Mouse (Mus musculus) heart, embryonic 12.5 days (tissue): ENCODE results near the gene Bex6. TPM values are rescaled to one million over a fixed set of nuclear protein-coding genes. Genes with fewer than 3 reads are reported as not detected.
"Not testable (repeated sequence)": the region's sequence is repeated elsewhere in the genome, so short reads cannot be mapped to it uniquely, and the experiment has no call there.

Experiments
- ATAC-seq: fragments of 200-750 bp; cut with Nextera tagmentation; 2 replicates; pipeline ENCODE4 v1.8.0; 2017; ENCODE audit warnings: moderate TSS enrichment, moderate library complexity; ENCODE audit not compliant: insufficient number of reproducible peaks, low FRiP score
- H3K27ac ChIP-seq: fragments of 300-500 bp; sonication (generic); 2 replicates; pipeline ENCODE4 v1.5.1; 2016; ENCODE audit warnings: mild to moderate bottlenecking, moderate library complexity; ENCODE audit not compliant: poor library complexity, severe bottlenecking
- H3K27me3 ChIP-seq: fragments of 300-500 bp; sonication (generic); replicated peaks from 2 replicates; pipeline ENCODE4 v1.6.1; 2016; ENCODE audit warnings: mild to moderate bottlenecking, moderate library complexity
- H3K36me3 ChIP-seq: fragments of 300-500 bp; sonication (generic); 2 replicates; pipeline ENCODE4 v1.6.1; 2016; ENCODE audit warnings: mild to moderate bottlenecking, moderate library complexity
- H3K4me1 ChIP-seq: fragments of 300-500 bp; sonication (generic); replicated peaks from 2 replicates; pipeline ENCODE4 v1.6.1; 2016; ENCODE audit warnings: mild to moderate bottlenecking
- H3K4me2 ChIP-seq: fragments of 300-500 bp; sonication (generic); 2 replicates; pipeline ENCODE4 v1.6.1; 2016; ENCODE audit warnings: mild to moderate bottlenecking, moderate library complexity
- H3K4me3 ChIP-seq: fragments of 300-500 bp; sonication (generic); 2 replicates; pipeline ENCODE4 v1.5.1; 2016; ENCODE audit warnings: mild to moderate bottlenecking
- H3K9ac ChIP-seq: fragments of 300-500 bp; sonication (generic); 2 replicates; pipeline ENCODE4 v1.6.1; 2016; ENCODE audit warnings: mild to moderate bottlenecking, moderate library complexity
- H3K9me3 ChIP-seq: fragments of 300-500 bp; sonication (generic); replicated peaks from 2 replicates; pipeline ENCODE4 v1.6.1; 2016; ENCODE audit warnings: mild to moderate bottlenecking, moderate library complexity
- WGBS: fragments of 180-500 bp; shearing (Covaris S2); methylation state at CpG from one replicate; pipeline ENCODE4 v1.1.7; 2016; 5-methylcytosine and 5-hydroxymethylcytosine counted together
- polyA plus RNA-seq: library from polyadenylated mRNA; unstranded; fragments of >200 nt; fragmentation: Nextera tagmentation; extraction: Ambion mirVana; gene quantifications from 2 replicates; pipeline ENCODE4 v1.2.1, GENCODE M21; 2016

The Bex6 gene
- polyA plus RNA-seq, 1 experiment from 2014 or later: not detected

GRCm38 (mm10) chr16:32214804-32215576 lies 35.4 kb downstream of the Bex6 start:
- H3K27ac ChIP-seq: no peak overlapping the region

GRCm38 (mm10) chr16:32221803-32222202 lies 42.2 kb downstream of the Bex6 start:
- H3K27ac ChIP-seq: no peak overlapping the region
- H3K9ac ChIP-seq: no peak overlapping the region
- 0 out of 2 replicates have a peak, but pooled peaks cover 2% of the 10 kb centered on the region for H3K9me3 ChIP-seq
- no peak overlapping the region for H3K4me2 ChIP-seq
- ATAC-seq: no peak
- no peaks in the 10 kb centered on the region for H3K4me1 ChIP-seq
- no peak overlapping the region for H3K4me3 ChIP-seq
- WGBS: 72% methylated on average over 4 of the region's 4 CpGs
- H3K27me3 ChIP-seq: no peaks in the 10 kb centered on the region
- no peaks in the 10 kb centered on the region for H3K36me3 ChIP-seq

More at GRCm38 (mm10) chr16:32214804-32215576, 35.4 kb downstream of the Bex6 start:
- no peak for ATAC-seq
- H3K4me2 ChIP-seq: peak overlapping the region; percentile 6; the same call in 1 of the 2 replicates
- H3K4me3 ChIP-seq: no peak overlapping the region
- no peaks in the 10 kb centered on the region; the same call in 1 of the 2 replicates for H3K4me1 ChIP-seq
- H3K9me3 ChIP-seq: 0 out of 2 replicates have a peak, but pooled peaks cover 2% of the 10 kb centered on the region
- H3K27me3 ChIP-seq: no peaks in the 10 kb centered on the region
- no peak overlapping the region for H3K9ac ChIP-seq
- H3K36me3 ChIP-seq: no peaks in the 10 kb centered on the region
- WGBS: 63% methylated on average over 17 of the region's 17 CpGs

- no peaks in the 10 kb centered on the region for H3K36me3 ChIP-seq
- no peak overlapping the region for H3K9ac ChIP-seq
- no peaks in the 10 kb centered on the region for H3K27me3 ChIP-seq
- H3K4me1 ChIP-seq: no peaks in the 10 kb centered on the region
- no peak overlapping the region for H3K27ac ChIP-seq
- no peak overlapping the region for H3K4me3 ChIP-seq
- no peak for ATAC-seq
- 0 out of 2 replicates have a peak, but pooled peaks cover 2% of the 10 kb centered on the region for H3K9me3 ChIP-seq
- no peak overlapping the region for H3K4me2 ChIP-seq
These were observed 42.8 kb downstream of the Bex6 start for GRCm38 (mm10) chr16:32222399-32222798.

GRCm38 (mm10) chr16:32232050-32232449 lies 52.4 kb downstream of the Bex6 start:
- H3K4me3 ChIP-seq, H3K27me3 ChIP-seq, H3K9ac ChIP-seq, H3K9me3 ChIP-seq, ATAC-seq, H3K27ac ChIP-seq, H3K4me2 ChIP-seq, H3K4me1 ChIP-seq: not testable (repeated sequence)
- 52% methylated on average over 3 of the region's 3 CpGs for WGBS
- H3K36me3 ChIP-seq: peaks cover 28% of the 10 kb centered on the region

Other genes with a start within 250 kb of the Bex6 start
- 0.32 and 0.52 TPM in 2 replicates for gene Pigz, start 246.0 kb upstream of the Bex6 start, polyA plus RNA-seq
- 90.3 and 91.4 TPM in 2 replicates for gene 0610012G03Rik, start 231.3 kb upstream of the Bex6 start, polyA plus RNA-seq
- gene Ncbp2, start 231.3 kb upstream of the Bex6 start, polyA plus RNA-seq: 79.4 and 85.0 TPM in 2 replicates
- 17.1 and 17.9 TPM in 2 replicates for gene Senp5, start 176.5 kb upstream of the Bex6 start, polyA plus RNA-seq
- gene Pak2, start 100.5 kb upstream of the Bex6 start, polyA plus RNA-seq: 34.8 and 36.2 TPM in 2 replicates
- 76.0 and 76.1 TPM in 2 replicates for gene Pigx, start 80.1 kb upstream of the Bex6 start, polyA plus RNA-seq
- gene Cep19, start 80.0 kb upstream of the Bex6 start, polyA plus RNA-seq: 20.9 and 22.7 TPM in 2 replicates
- gene Nrros, start 14.2 kb upstream of the Bex6 start, polyA plus RNA-seq: 5.2 and 6.1 TPM in 2 replicates
- 14.9 and 16.2 TPM in 2 replicates for gene Fbxo45, start 67.3 kb downstream of the Bex6 start, polyA plus RNA-seq
- 11.9 and 12.5 TPM in 2 replicates for gene Wdr53, start 67.4 kb downstream of the Bex6 start, polyA plus RNA-seq
- gene Smco1, start 91.6 kb downstream of the Bex6 start, polyA plus RNA-seq: 0.18 TPM in 1 of 2 replicates, not detected in the other
- gene Rnf168, start 97.6 kb downstream of the Bex6 start, polyA plus RNA-seq: 26.6 and 27.3 TPM in 2 replicates
- gene Ubxn7, start 152.4 kb downstream of the Bex6 start, polyA plus RNA-seq: 24.2 and 24.6 TPM in 2 replicates
- not detected in 2 replicates for gene Tm4sf19, start 220.7 kb downstream of the Bex6 start, polyA plus RNA-seq
- 21.6 and 27.1 TPM in 2 replicates for gene Tctex1d2, start 239.9 kb downstream of the Bex6 start, polyA plus RNA-seq